Mouse (Mus musculus) liver, postnatal 0 days (tissue): Measurements from ENCODE around the gene Spaca9. TPM values are rescaled to one million over a fixed set of nuclear protein-coding genes. Genes with fewer than 3 reads are reported as not detected.

ENCODE experiments used
- ATAC-seq: fragments of 200-750 bp; cut with Nextera tagmentation; 2 replicates; pipeline ENCODE4 v1.8.0; 2017; ENCODE audit warnings: mild to moderate bottlenecking, moderate library complexity
- DNase-seq: peaks from one replicate; pipeline ENCODE4 v3.0.0-alpha.2; 2016
- H3K27ac ChIP-seq: fragments of 300-500 bp; sonication (generic); 2 replicates; pipeline ENCODE4 v1.5.1; 2014; ENCODE audit warnings: antibody characterized with exemption, moderate library complexity, mild to moderate bottlenecking, low read depth
- H3K27me3 ChIP-seq: fragments of 300-500 bp; sonication (generic); 2 replicates; pipeline ENCODE4 v1.6.1; 2014; ENCODE audit warnings: low read length, control low read depth, mixed read lengths; ENCODE audit not compliant: insufficient read depth
- H3K36me3 ChIP-seq: fragments of 300-500 bp; sonication (generic); replicated peaks from 2 replicates; pipeline ENCODE4 v1.6.1; 2014; ENCODE audit warnings: mild to moderate bottlenecking, control low read depth, low read length, moderate library complexity, mixed read lengths; ENCODE audit not compliant: insufficient read depth
- H3K4me1 ChIP-seq: fragments of 300-500 bp; sonication (generic); 2 replicates; pipeline ENCODE4 v1.6.1; 2014; ENCODE audit warnings: antibody characterized with exemption, mild to moderate bottlenecking, control low read depth; ENCODE audit not compliant: insufficient read depth
- H3K4me2 ChIP-seq: fragments of 300-500 bp; sonication (generic); 2 replicates; pipeline ENCODE4 v1.6.1; 2014; ENCODE audit warnings: low read depth, mild to moderate bottlenecking, low read length, moderate library complexity, mixed read lengths
- H3K4me3 ChIP-seq: fragments of 300-500 bp; sonication (generic); 2 replicates; pipeline ENCODE4 v1.5.1; 2014; ENCODE audit warnings: low read depth, low read length
- H3K9ac ChIP-seq: fragments of 300-500 bp; sonication (generic); replicated peaks from 2 replicates; pipeline ENCODE4 v1.6.1; 2014; ENCODE audit warnings: mild to moderate bottlenecking, moderate library complexity
- H3K9me3 ChIP-seq: fragments of 300-500 bp; sonication (generic); 2 replicates; pipeline ENCODE4 v1.6.1; 2016; ENCODE audit warnings: mild to moderate bottlenecking, control low read depth, low read length, mixed read lengths
- CTCF ChIP-seq: sonication (generic); IDR thresholded peaks from 2 replicates; pipeline ENCODE4 v1.5.1; 2016; ENCODE audit warnings: antibody characterized with exemption, low read depth
- EP300 ChIP-seq: IDR thresholded peaks from 2 replicates; pipeline ENCODE4 v1.6.1; 2016; ENCODE audit warnings: antibody characterized with exemption, low read depth, mild to moderate bottlenecking
- WGBS: fragments of 180-500 bp; shearing (Covaris S2); extraction: QIAGEN DNeasy Blood & Tissue Kit; methylation state at CpG from one replicate; pipeline ENCODE4 v1.1.7; 2014; ENCODE audit not compliant: insufficient replicate concordance; 5-methylcytosine and 5-hydroxymethylcytosine counted together
- microRNA-seq: library from miRNA; unstranded; fragments of <30 nt; microRNA quantifications from one replicate; pipeline ENCODE4, GENCODE M21; 2016
- polyA plus RNA-seq: library from polyadenylated mRNA; unstranded; fragments of >200 nt; fragmentation: Nextera tagmentation; extraction: Ambion mirVana; gene quantifications from 2 replicates; pipeline ENCODE4 v1.2.1, GENCODE M21; 2015

Gene Spaca9
- polyA plus RNA-seq, 1 experiment from 2014 or later: 2.5 TPM

GRCm38 (mm10) chr2:28654295-28654694 lies 45.2 kb downstream of the Spaca9 start:
- Histone ChIP-seq H3K4me3 (no peak overlapping the region), H3K27me3 (no peaks in the 10 kb centered on the region), H3K4me2 (no peak overlapping the region), H3K4me1 (no peaks in the 10 kb centered on the region), H3K9me3 (no peaks in the 10 kb centered on the region), H3K27ac (no peak overlapping the region), H3K9ac (no peak overlapping the region), H3K36me3 (peaks cover 14% of the 10 kb centered on the region)
- 55% methylated on average over 2 of the region's 2 CpGs for WGBS
- TF ChIP-seq CTCF (peak; percentile 68), EP300 (no peak)
- ATAC-seq: no peak
- DNase-seq: peak; percentile 55

GRCm38 (mm10) chr2:28653351-28653750 lies 46.2 kb downstream of the Spaca9 start:
- H3K9ac ChIP-seq: no peak overlapping the region
- no peaks in the 10 kb centered on the region for H3K9me3 ChIP-seq
- H3K27me3 ChIP-seq: no peaks in the 10 kb centered on the region
- DNase-seq (no peak), ATAC-seq (no peak)
- no peak overlapping the region for H3K27ac ChIP-seq
- H3K4me3 ChIP-seq: no peak overlapping the region
- H3K4me1 ChIP-seq: no peaks in the 10 kb centered on the region
- H3K36me3 ChIP-seq: peaks cover 10% of the 10 kb centered on the region
- 88% methylated on average over 7 of the region's 7 CpGs for WGBS
- no peak for TF ChIP-seq CTCF
- no peak for TF ChIP-seq EP300
- H3K4me2 ChIP-seq: no peak overlapping the region

GRCm38 (mm10) chr2:28650526-28650925 lies 49.0 kb downstream of the Spaca9 start:
- no peaks in the 10 kb centered on the region for H3K4me1 ChIP-seq
- H3K4me2 ChIP-seq: no peak overlapping the region
- no peak overlapping the region for H3K4me3 ChIP-seq
- TF ChIP-seq EP300 (no peak), CTCF (no peak)
- H3K27ac ChIP-seq: no peak overlapping the region
- DNase-seq (no peak), ATAC-seq (no peak)
- 0 out of 2 replicates have a peak, but pooled peaks cover 3% of the 10 kb centered on the region for H3K36me3 ChIP-seq
- H3K27me3 ChIP-seq: no peaks in the 10 kb centered on the region
- H3K9ac ChIP-seq: no peak overlapping the region
- no peaks in the 10 kb centered on the region for H3K9me3 ChIP-seq

- Histone ChIP-seq H3K27ac (no peak overlapping the region), H3K27me3 (no peaks in the 10 kb centered on the region), H3K36me3 (no peaks in the 10 kb centered on the region), H3K9me3 (no peaks in the 10 kb centered on the region), H3K4me1 (peaks cover 12% of the 10 kb centered on the region), H3K4me2 (no peak overlapping the region), H3K4me3 (no peak overlapping the region), H3K9ac (no peak overlapping the region)
- DNase-seq: no peak
- TF ChIP-seq CTCF (no peak), EP300 (no peak)
- no peak for ATAC-seq
- 84% methylated on average over 3 of the region's 3 CpGs for WGBS
These were observed 56.4 kb downstream of the Spaca9 start for GRCm38 (mm10) chr2:28643081-28643480.

Small RNAs within 50 kb of the gene (microRNA-seq; reads per million reads assigned to microRNA genes)
- 1.2 reads per million for gene Mir3088

Other genes starting within 250 kb of the Spaca9 start
- not detected in 2 replicates for gene 1700007K13Rik, start 233.4 kb downstream of the Spaca9 start, polyA plus RNA-seq
- 24.9 and 26.5 TPM in 2 replicates for gene Mrps2, start 231.7 kb downstream of the Spaca9 start, polyA plus RNA-seq
- gene Gbgt1, start 202.8 kb downstream of the Spaca9 start, polyA plus RNA-seq: 0.56 and 0.64 TPM in 2 replicates
- 1.5 and 1.9 TPM in 2 replicates for gene Gm10134, start 193.6 kb downstream of the Spaca9 start, polyA plus RNA-seq
- gene Ralgds, start 186.6 kb downstream of the Spaca9 start, polyA plus RNA-seq: 1.8 TPM in 2 replicates
- 4.7 TPM in 1 of 2 replicates, not detected in the other for gene Cel, start 136.3 kb downstream of the Spaca9 start, polyA plus RNA-seq
- 4.5 and 5.8 TPM in 2 replicates for gene Gtf3c5, start 116.0 kb downstream of the Spaca9 start, polyA plus RNA-seq
- gene Gfi1b, start 77.7 kb downstream of the Spaca9 start, polyA plus RNA-seq: 48.9 and 52.2 TPM in 2 replicates
- gene Tsc1, start 58.5 kb downstream of the Spaca9 start, polyA plus RNA-seq: 3.7 TPM in 2 replicates
- gene Ak8, start 437 bp upstream of the Spaca9 start, polyA plus RNA-seq: 0.28 and 0.41 TPM in 2 replicates
- gene Gtf3c4, start 140.6 kb upstream of the Spaca9 start, polyA plus RNA-seq: 3.1 and 3.3 TPM in 2 replicates
- 4.2 and 4.4 TPM in 2 replicates for gene Ddx31, start 140.7 kb upstream of the Spaca9 start, polyA plus RNA-seq
- not detected in 2 replicates for gene Barhl1, start 216.9 kb upstream of the Spaca9 start, polyA plus RNA-seq